Mouse (Mus musculus) heart, embryonic 10.5 days (tissue): ENCODE measurements around the gene Scfd2. TPM values are rescaled to one million over a fixed set of nuclear protein-coding genes. Genes with fewer than 3 reads are reported as not detected.
A peak's percentile ranks its signal among the peaks of the same experiment; 100 is the strongest.

Source experiments
- DNase-seq: peaks from one replicate; pipeline ENCODE4 v3.0.0-alpha.2; 2017; ENCODE audit warnings: low spot score
- H3K27ac ChIP-seq: fragments of 300-500 bp; sonication (generic); 2 replicates; pipeline ENCODE4 v1.5.1; 2016; ENCODE audit warnings: mild to moderate bottlenecking
- H3K27me3 ChIP-seq: fragments of 300-500 bp; sonication (generic); 2 replicates; pipeline ENCODE4 v1.6.1; 2016; ENCODE audit warnings: mild to moderate bottlenecking; ENCODE audit not compliant: poor library complexity, insufficient read depth, severe bottlenecking
- H3K36me3 ChIP-seq: fragments of 300-500 bp; sonication (generic); 2 replicates; pipeline ENCODE4 v1.6.1; 2016; ENCODE audit warnings: mild to moderate bottlenecking, moderate library complexity
- H3K4me1 ChIP-seq: fragments of 300-500 bp; sonication (generic); 2 replicates; pipeline ENCODE4 v1.6.1; 2016; ENCODE audit warnings: mild to moderate bottlenecking
- H3K4me3 ChIP-seq: fragments of 300-500 bp; sonication (generic); 2 replicates; pipeline ENCODE4 v1.5.1; 2016; ENCODE audit warnings: mild to moderate bottlenecking, moderate library complexity
- H3K9me3 ChIP-seq: fragments of 300-500 bp; sonication (generic); 2 replicates; pipeline ENCODE4 v1.6.1; 2016; ENCODE audit warnings: mild to moderate bottlenecking, moderate library complexity
- WGBS: fragments of 180-500 bp; shearing (Covaris S2); methylation state at CpG from one replicate; pipeline ENCODE4 v1.1.7; 2016; 5-methylcytosine and 5-hydroxymethylcytosine counted together
- polyA plus RNA-seq: library from polyadenylated mRNA; unstranded; fragments of >200 nt; fragmentation: Nextera tagmentation; extraction: Ambion mirVana; gene quantifications from 2 replicates; pipeline ENCODE4 v1.2.1, GENCODE M21; 2016

Gene Scfd2
- polyA plus RNA-seq, 1 experiment from 2014 or later = 17.3 TPM

GRCm38 (mm10) chr5:74229775-74230413 is 301.7 kb downstream of the Scfd2 start:
- WGBS = 28% methylated on average over 11 of the region's 11 CpGs
- no peaks in the 10 kb centered on the region for H3K27me3 ChIP-seq
- H3K4me1 ChIP-seq = peaks cover 20% of the 10 kb centered on the region
- no peaks in the 10 kb centered on the region for H3K9me3 ChIP-seq
- DNase-seq = no peak
- no peak overlapping the region for H3K4me3 ChIP-seq
- H3K27ac ChIP-seq = peak overlapping the region; percentile 83
- H3K36me3 ChIP-seq = no peaks in the 10 kb centered on the region

- H3K4me3 ChIP-seq = no peak overlapping the region
- no peak overlapping the region for H3K27ac ChIP-seq
- DNase-seq = no peak
- no peaks in the 10 kb centered on the region for H3K27me3 ChIP-seq
- H3K36me3 ChIP-seq = no peaks in the 10 kb centered on the region
- no peaks in the 10 kb centered on the region for H3K9me3 ChIP-seq
- H3K4me1 ChIP-seq = peaks cover 20% of the 10 kb centered on the region
- 57% methylated on average over 1 of the region's 1 CpGs for WGBS
Measured at GRCm38 (mm10) chr5:74228938-74229337, 302.6 kb downstream of the Scfd2 start.

GRCm38 (mm10) chr5:74227352-74227751 is 304.2 kb downstream of the Scfd2 start:
- Histone ChIP-seq H3K27me3 (no peaks in the 10 kb centered on the region), H3K9me3 (no peaks in the 10 kb centered on the region), H3K4me1 (peaks cover 19% of the 10 kb centered on the region), H3K4me3 (no peak overlapping the region), H3K27ac (no peak overlapping the region), H3K36me3 (no peaks in the 10 kb centered on the region)
- WGBS = 92% methylated on average over 6 of the region's 6 CpGs
- DNase-seq = no peak

GRCm38 (mm10) chr5:74226183-74226582 is 305.4 kb downstream of the Scfd2 start:
- no peak overlapping the region for H3K4me3 ChIP-seq
- no peak for DNase-seq
- WGBS = 83% methylated on average over 5 of the region's 5 CpGs
- peaks cover 18% of the 10 kb centered on the region for H3K4me1 ChIP-seq
- no peaks in the 10 kb centered on the region for H3K27me3 ChIP-seq
- no peak overlapping the region for H3K27ac ChIP-seq
- no peaks in the 10 kb centered on the region for H3K9me3 ChIP-seq
- H3K36me3 ChIP-seq = no peaks in the 10 kb centered on the region

- Histone ChIP-seq H3K4me1 (peaks cover 9% of the 10 kb centered on the region; the same call in 1 of the 2 replicates), H3K27ac (no peak overlapping the region), H3K27me3 (no peaks in the 10 kb centered on the region), H3K9me3 (no peaks in the 10 kb centered on the region), H3K4me3 (no peak overlapping the region), H3K36me3 (no peaks in the 10 kb centered on the region)
- 83% methylated on average over 6 of the region's 6 CpGs for WGBS
- no peak for DNase-seq
Measured at GRCm38 (mm10) chr5:74224480-74224879, 307.1 kb downstream of the Scfd2 start.

GRCm38 (mm10) chr5:74222626-74223025 is 308.9 kb downstream of the Scfd2 start:
- Histone ChIP-seq H3K36me3 (no peaks in the 10 kb centered on the region), H3K4me3 (no peak overlapping the region), H3K4me1 (peaks cover 8% of the 10 kb centered on the region; the same call in 1 of the 2 replicates), H3K27ac (no peak overlapping the region), H3K27me3 (no peaks in the 10 kb centered on the region), H3K9me3 (no peaks in the 10 kb centered on the region)
- no peak for DNase-seq
- WGBS = 73% methylated on average over 4 of the region's 4 CpGs

GRCm38 (mm10) chr5:74218524-74218923 is 313.0 kb downstream of the Scfd2 start:
- DNase-seq = no peak
- H3K4me1 ChIP-seq = peaks cover 24% of the 10 kb centered on the region
- no peak overlapping the region for H3K4me3 ChIP-seq
- no peak overlapping the region for H3K27ac ChIP-seq
- no peaks in the 10 kb centered on the region for H3K9me3 ChIP-seq
- 82% methylated on average over 4 of the region's 4 CpGs for WGBS
- no peaks in the 10 kb centered on the region for H3K27me3 ChIP-seq
- H3K36me3 ChIP-seq = no peaks in the 10 kb centered on the region

- Histone ChIP-seq H3K27me3 (no peaks in the 10 kb centered on the region), H3K27ac (peak overlapping the region; percentile 78), H3K4me1 (peaks cover 38% of the 10 kb centered on the region), H3K36me3 (no peaks in the 10 kb centered on the region), H3K9me3 (no peaks in the 10 kb centered on the region), H3K4me3 (no peak overlapping the region)
- 33% methylated on average over 4 of the region's 4 CpGs for WGBS
- peak; percentile 73 for DNase-seq
Measured at GRCm38 (mm10) chr5:74215125-74215524, 316.4 kb downstream of the Scfd2 start.

GRCm38 (mm10) chr5:74214501-74215110 is 317.0 kb downstream of the Scfd2 start:
- no peak for DNase-seq
- no peaks in the 10 kb centered on the region for H3K27me3 ChIP-seq
- H3K36me3 ChIP-seq = no peaks in the 10 kb centered on the region
- WGBS = 15% methylated on average over 7 of the region's 7 CpGs
- H3K9me3 ChIP-seq = no peaks in the 10 kb centered on the region
- peak overlapping the region; percentile 78 for H3K27ac ChIP-seq
- H3K4me3 ChIP-seq = no peak overlapping the region
- H3K4me1 ChIP-seq = peaks cover 41% of the 10 kb centered on the region

GRCm38 (mm10) chr5:74211346-74211745 is 320.2 kb downstream of the Scfd2 start:
- H3K4me3 ChIP-seq = no peak overlapping the region
- no peaks in the 10 kb centered on the region for H3K27me3 ChIP-seq
- DNase-seq = peak; percentile 78
- WGBS = 49% methylated on average over 11 of the region's 11 CpGs
- no peaks in the 10 kb centered on the region for H3K36me3 ChIP-seq
- H3K27ac ChIP-seq = peak overlapping the region; percentile 57
- peaks cover 67% of the 10 kb centered on the region for H3K4me1 ChIP-seq
- no peaks in the 10 kb centered on the region for H3K9me3 ChIP-seq

GRCm38 (mm10) chr5:74209640-74210039 is 321.9 kb downstream of the Scfd2 start:
- Histone ChIP-seq H3K27ac (peak overlapping the region; percentile 60; the same call in 1 of the 2 replicates), H3K4me1 (peaks cover 74% of the 10 kb centered on the region), H3K27me3 (no peaks in the 10 kb centered on the region), H3K9me3 (no peaks in the 10 kb centered on the region), H3K36me3 (no peaks in the 10 kb centered on the region), H3K4me3 (no peak overlapping the region)
- WGBS = 66% methylated on average over 4 of the region's 4 CpGs
- DNase-seq = no peak

- H3K4me1 ChIP-seq = peaks cover 74% of the 10 kb centered on the region
- no peaks in the 10 kb centered on the region for H3K9me3 ChIP-seq
- WGBS = 10% methylated on average over 7 of the region's 7 CpGs
- peak overlapping the region; percentile 89 for H3K27ac ChIP-seq
- H3K27me3 ChIP-seq = no peaks in the 10 kb centered on the region
- no peaks in the 10 kb centered on the region for H3K36me3 ChIP-seq
- peak; percentile 82 for DNase-seq
- no peak overlapping the region for H3K4me3 ChIP-seq
Measured at GRCm38 (mm10) chr5:74208438-74208837, 323.1 kb downstream of the Scfd2 start.

- no peaks in the 10 kb centered on the region for H3K27me3 ChIP-seq
- DNase-seq = no peak
- H3K36me3 ChIP-seq = 0 out of 2 replicates have a peak, but pooled peaks cover 3% of the 10 kb centered on the region
- H3K4me1 ChIP-seq = peaks cover 72% of the 10 kb centered on the region
- 64% methylated on average over 3 of the region's 3 CpGs for WGBS
- peak overlapping the region; percentile 89 for H3K27ac ChIP-seq
- H3K4me3 ChIP-seq = no peak overlapping the region
- no peaks in the 10 kb centered on the region for H3K9me3 ChIP-seq
Measured at GRCm38 (mm10) chr5:74207209-74207608, 324.4 kb downstream of the Scfd2 start.
